Mouse (Mus musculus) testis, adult 2 months (tissue): ENCODE data around the gene Ccdc194.

Experiments
- CTCF ChIP-seq: fragments of 200-500 bp; IDR thresholded peaks from 2 replicates; pipeline ENCODE4 v1.5.1; 2012; ENCODE audit warnings: low read depth, mild to moderate bottlenecking, inconsistent platforms, low read length, moderate library complexity; ENCODE audit not compliant: control insufficient read depth, insufficient read depth, insufficient replicate concordance
- POLR2A ChIP-seq: fragments of 200-500 bp; IDR thresholded peaks from 2 replicates; pipeline ENCODE4 v1.6.1; 2012; ENCODE audit warnings: low read depth, mild to moderate bottlenecking, inconsistent platforms, low read length, moderate library complexity; ENCODE audit not compliant: control insufficient read depth

- TF ChIP-seq CTCF (no peak), POLR2A (peak; percentile 40; the same call in 1 of the 2 replicates)
Measured at GRCm38 (mm10) chr8:71568387-71568937, 43.0 kb upstream of the Ccdc194 start, which contains the start of gene Slc27a1.
